Mouse (Mus musculus) hindbrain, postnatal 0 days (tissue): ENCODE results near the gene Cdhr3. TPM values are rescaled to one million over a fixed set of nuclear protein-coding genes. Genes with fewer than 3 reads are reported as not detected.
A peak's percentile ranks its signal among the peaks of the same experiment; 100 is the strongest.

ENCODE experiments used
- ATAC-seq: fragments of 200-750 bp; cut with Nextera tagmentation; 2 replicates; pipeline ENCODE4 v1.8.0; 2017; ENCODE audit warnings: mild to moderate bottlenecking, moderate TSS enrichment, moderate library complexity
- DNase-seq: peaks from one replicate; pipeline ENCODE4 v3.0.0-alpha.2; 2015; ENCODE audit warnings: low spot score
- H3K27ac ChIP-seq: fragments of 300-500 bp; sonication (generic); 2 replicates; pipeline ENCODE4 v1.5.1; 2014; ENCODE audit warnings: mild to moderate bottlenecking
- H3K27me3 ChIP-seq: fragments of 300-500 bp; sonication (generic); 2 replicates; pipeline ENCODE4 v1.6.1; 2014; ENCODE audit warnings: low read length, mixed read lengths; ENCODE audit not compliant: insufficient read depth
- H3K36me3 ChIP-seq: fragments of 300-500 bp; sonication (generic); 2 replicates; pipeline ENCODE4 v1.6.1; 2014; ENCODE audit warnings: low read length, mixed read lengths; ENCODE audit not compliant: insufficient read depth
- H3K4me1 ChIP-seq: fragments of 300-500 bp; sonication (generic); 2 replicates; pipeline ENCODE4 v1.6.1; 2014; ENCODE audit warnings: antibody characterized with exemption, low read length, mixed read lengths; ENCODE audit not compliant: insufficient read depth
- H3K4me2 ChIP-seq: fragments of 300-500 bp; sonication (generic); 2 replicates; pipeline ENCODE4 v1.6.1; 2014; ENCODE audit warnings: low read depth, mild to moderate bottlenecking, low read length, moderate library complexity, mixed read lengths
- H3K4me3 ChIP-seq: fragments of 300-500 bp; sonication (generic); 2 replicates; pipeline ENCODE4 v1.5.1; 2014; ENCODE audit warnings: low read length
- H3K9ac ChIP-seq: fragments of 300-500 bp; sonication (generic); replicated peaks from 2 replicates; pipeline ENCODE4 v1.6.1; 2014; ENCODE audit warnings: mild to moderate bottlenecking, low read length, moderate library complexity, mixed read lengths
- H3K9me3 ChIP-seq: fragments of 300-500 bp; sonication (generic); 2 replicates; pipeline ENCODE4 v1.6.1; 2016; ENCODE audit warnings: low read length, mixed read lengths
- CTCF ChIP-seq: IDR thresholded peaks from 2 replicates; pipeline ENCODE4 v1.5.1; 2016; ENCODE audit warnings: antibody characterized with exemption, control low read depth, low read depth
- WGBS: fragments of 180-500 bp; shearing (Covaris S2); extraction: QIAGEN DNeasy Blood & Tissue Kit; methylation state at CpG from one replicate; pipeline ENCODE4 v1.1.7; 2014; 5-methylcytosine and 5-hydroxymethylcytosine counted together
- polyA plus RNA-seq: library from polyadenylated mRNA; unstranded; fragments of >200 nt; fragmentation: Nextera tagmentation; extraction: Ambion mirVana; gene quantifications from 2 replicates; pipeline ENCODE4 v1.2.1, GENCODE M21; 2015
- total RNA-seq: library from RNA; depleted of rRNA; stranded (reverse); fragments of >200 nt; gene quantifications from 2 replicates; pipeline ENCODE4 v1.2.3, GENCODE M21; 2014

The Cdhr3 gene
- total and polyA plus RNA-seq, 2 experiments from 2014 or later: 0.53 to 0.89 TPM

GRCm38 (mm10) chr12:33106438-33107167 lies 13.9 kb upstream of the Cdhr3 start:
- Histone ChIP-seq H3K9ac (no peak overlapping the region), H3K27me3 (peaks cover 5% of the 10 kb centered on the region; the same call in 1 of the 2 replicates), H3K9me3 (no peaks in the 10 kb centered on the region), H3K4me1 (peaks cover 14% of the 10 kb centered on the region), H3K27ac (no peak overlapping the region), H3K4me3 (no peak overlapping the region), H3K36me3 (no peaks in the 10 kb centered on the region), H3K4me2 (no peak overlapping the region)
- TF ChIP-seq CTCF: no peak
- no peak for ATAC-seq
- 57% methylated on average over 10 of the region's 10 CpGs for WGBS
- no peak for DNase-seq

GRCm38 (mm10) chr12:33105724-33106123 lies 13.0 kb upstream of the Cdhr3 start:
- H3K9me3 ChIP-seq: no peaks in the 10 kb centered on the region
- no peak overlapping the region for H3K9ac ChIP-seq
- H3K27ac ChIP-seq: no peak overlapping the region
- ATAC-seq: peak; percentile 83
- TF ChIP-seq CTCF: no peak
- H3K4me1 ChIP-seq: peaks cover 14% of the 10 kb centered on the region
- no peak overlapping the region for H3K4me2 ChIP-seq
- WGBS: 42% methylated on average over 4 of the region's 4 CpGs
- no peaks in the 10 kb centered on the region for H3K36me3 ChIP-seq
- no peak overlapping the region for H3K4me3 ChIP-seq
- peak; percentile 60 for DNase-seq
- peaks cover 5% of the 10 kb centered on the region; the same call in 1 of the 2 replicates for H3K27me3 ChIP-seq

GRCm38 (mm10) chr12:33102342-33103115 lies 9.9 kb upstream of the Cdhr3 start:
- Histone ChIP-seq H3K9me3 (no peaks in the 10 kb centered on the region), H3K4me1 (peaks cover 14% of the 10 kb centered on the region), H3K4me2 (no peak overlapping the region), H3K9ac (no peak overlapping the region), H3K4me3 (no peak overlapping the region), H3K36me3 (no peaks in the 10 kb centered on the region), H3K27ac (no peak overlapping the region), H3K27me3 (peaks cover 5% of the 10 kb centered on the region; the same call in 1 of the 2 replicates)
- DNase-seq (peak; percentile 23), ATAC-seq (no peak)
- TF ChIP-seq CTCF: no peak
- 22% methylated on average over 15 of the region's 15 CpGs for WGBS

- Histone ChIP-seq H3K27ac (no peak overlapping the region), H3K4me2 (no peak overlapping the region), H3K9ac (no peak overlapping the region), H3K9me3 (no peaks in the 10 kb centered on the region), H3K36me3 (no peaks in the 10 kb centered on the region), H3K4me1 (peaks cover 14% of the 10 kb centered on the region; the same call in 1 of the 2 replicates), H3K4me3 (no peak overlapping the region), H3K27me3 (peaks cover under 1% of the 10 kb centered on the region; the same call in 1 of the 2 replicates)
- DNase-seq (no peak), ATAC-seq (no peak)
- no peak for TF ChIP-seq CTCF
- 58% methylated on average over 8 of the region's 8 CpGs for WGBS
Measured at GRCm38 (mm10) chr12:33101627-33102026, 9.0 kb upstream of the Cdhr3 start.

GRCm38 (mm10) chr12:33096017-33096416 lies 3.3 kb upstream of the Cdhr3 start:
- H3K4me1 ChIP-seq: no peaks in the 10 kb centered on the region

GRCm38 (mm10) chr12:33092196-33092595 lies 479 bp downstream of the Cdhr3 start:
- ATAC-seq (no peak), DNase-seq (no peak)
- Histone ChIP-seq H3K27me3 (no peaks in the 10 kb centered on the region), H3K4me1 (no peaks in the 10 kb centered on the region), H3K36me3 (no peaks in the 10 kb centered on the region), H3K27ac (no peak overlapping the region), H3K4me3 (no peak overlapping the region), H3K4me2 (no peak overlapping the region), H3K9me3 (no peaks in the 10 kb centered on the region), H3K9ac (no peak overlapping the region)
- TF ChIP-seq CTCF: no peak
- 78% methylated on average over 2 of the region's 2 CpGs for WGBS

More at GRCm38 (mm10) chr12:33096017-33096416, 3.3 kb upstream of the Cdhr3 start:
- ATAC-seq (no peak), DNase-seq (no peak)
- H3K27ac ChIP-seq: no peak overlapping the region
- no peaks in the 10 kb centered on the region for H3K9me3 ChIP-seq
- H3K36me3 ChIP-seq: no peaks in the 10 kb centered on the region
- H3K4me2 ChIP-seq: no peak overlapping the region
- H3K4me3 ChIP-seq: no peak overlapping the region
- WGBS: 63% methylated on average over 3 of the region's 3 CpGs
- no peak overlapping the region for H3K9ac ChIP-seq
- H3K27me3 ChIP-seq: no peaks in the 10 kb centered on the region
- no peak for TF ChIP-seq CTCF
